Mouse (Mus musculus) left cerebral cortex, adult 8-10 months (tissue): ENCODE results near the gene Ssu72. TPM values are rescaled to one million over a fixed set of nuclear protein-coding genes. Genes with fewer than 3 reads are reported as not detected.

Source experiments
- DNase-seq, 2 experiments: peaks; one replicate each; pipeline ENCODE4 v3.0.0; 2022; ENCODE audit warnings: low spot score in 2 of 2
- total RNA-seq, 4 experiments: library from RNA; stranded (reverse); gene quantifications; 2 replicates each; pipeline ENCODE4 v1.2.4; 2022

Ssu72 gene
- total RNA-seq, 4 experiments from 2014 or later = 91.0 to 111 (median 98.8) TPM

DNA sequence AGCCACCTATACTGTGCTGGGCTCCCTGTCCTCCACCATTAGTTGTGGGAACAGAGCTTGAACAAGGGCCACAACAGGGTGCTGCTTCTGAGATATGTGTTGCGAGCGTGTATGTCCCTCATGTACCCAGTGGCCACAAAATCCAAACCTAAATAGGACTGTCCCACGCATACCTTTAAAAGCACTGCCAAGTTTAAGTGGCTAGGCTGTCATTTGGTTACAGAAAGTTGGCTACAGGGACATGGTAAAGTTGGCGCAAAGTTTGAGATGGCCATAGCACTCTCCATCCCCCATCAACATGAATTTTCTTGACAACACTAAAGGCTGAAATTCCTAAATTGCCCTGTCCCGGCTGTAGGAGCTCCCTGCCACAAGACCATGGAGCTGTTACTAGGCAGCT, 40.5 kb downstream of the Ssu72 start:
- no peak for DNase-seq

DNA sequence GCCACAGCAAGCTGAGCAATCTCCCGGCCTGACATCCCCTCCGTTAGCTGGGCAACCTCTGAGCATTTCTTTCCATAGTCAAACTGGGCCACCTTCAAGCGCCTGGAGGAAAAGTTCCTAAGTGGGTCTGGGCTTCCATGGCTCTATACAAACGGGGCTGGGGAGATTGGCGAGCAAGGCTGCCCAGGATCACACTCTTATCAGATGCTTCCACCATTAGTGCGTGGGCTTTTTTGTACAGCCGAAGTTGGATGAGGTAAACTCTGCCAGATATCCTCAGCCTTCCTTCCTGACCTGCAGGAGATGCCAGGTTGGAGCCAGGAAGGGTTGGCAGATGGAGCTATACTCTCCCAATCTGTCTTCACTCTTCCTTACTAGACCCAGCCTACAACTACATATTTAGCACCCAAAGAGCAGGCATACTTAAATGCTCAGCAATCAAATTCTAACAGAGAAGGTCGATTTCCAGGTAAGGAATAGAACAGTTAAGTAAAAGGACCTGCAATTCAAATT, 41.5 kb downstream of the Ssu72 start:
- no peak for DNase-seq

DNA sequence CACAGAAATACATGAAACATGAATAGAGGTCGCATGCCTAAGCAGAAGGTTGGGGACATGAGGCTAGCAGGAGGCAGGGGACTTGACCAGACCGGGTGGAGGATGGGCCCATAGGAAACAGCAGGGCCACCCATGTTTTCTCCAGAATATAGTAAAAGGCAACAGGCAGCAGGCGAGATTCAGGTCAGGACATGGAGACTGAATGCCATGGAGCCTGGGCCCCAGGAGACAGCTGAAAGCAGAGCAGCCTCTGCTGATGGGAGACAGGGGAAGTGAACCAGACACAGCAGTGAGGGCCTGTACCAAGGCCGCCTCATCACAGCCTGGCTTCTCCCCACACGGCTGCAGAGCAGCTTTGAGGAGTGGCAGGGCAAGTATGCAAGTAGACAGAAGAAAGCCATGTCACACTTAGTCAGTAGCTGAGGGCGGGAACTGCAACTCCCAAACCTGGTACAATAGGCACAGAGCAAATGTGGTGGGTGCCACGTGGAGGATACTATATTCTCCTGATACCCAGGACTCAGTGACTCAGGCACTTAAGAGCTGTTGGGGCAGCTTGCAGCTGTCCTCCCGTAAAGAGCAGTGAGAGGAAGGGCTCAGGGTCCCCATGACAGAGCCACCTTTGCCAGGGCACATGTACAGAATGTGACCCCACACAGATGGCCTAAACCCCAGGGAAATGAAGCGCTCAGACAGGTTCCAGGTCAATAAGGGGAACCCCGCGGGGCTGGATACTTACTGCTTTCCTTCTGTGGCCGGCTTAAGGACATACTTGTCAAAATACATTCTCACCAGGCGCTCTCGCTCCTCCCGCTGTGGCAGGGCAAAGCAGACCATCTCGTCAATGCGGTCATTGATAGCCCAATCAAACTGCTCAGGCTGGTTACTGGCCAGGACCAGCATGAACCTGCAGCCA, 42.2 kb downstream of the Ssu72 start:
- DNase-seq = no peak

DNA sequence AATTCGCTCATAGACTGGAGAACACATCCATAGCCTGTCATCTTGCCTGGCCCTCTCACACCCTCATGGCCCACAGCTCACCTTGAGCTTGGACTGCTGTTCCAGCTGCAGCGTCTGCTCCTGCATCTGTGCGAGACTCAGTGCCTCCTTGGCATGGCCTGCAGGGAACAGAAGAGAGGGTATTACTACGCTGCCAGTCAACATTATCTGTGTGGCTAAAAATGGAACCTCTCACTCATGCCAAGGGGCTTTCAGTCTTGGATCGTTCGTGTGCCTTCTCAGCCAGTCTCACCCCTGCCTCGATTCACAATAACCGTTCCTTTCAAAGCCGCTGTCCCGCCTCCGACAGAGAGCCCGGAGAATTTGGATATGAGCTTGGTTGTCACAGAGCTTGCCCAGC, 52.4 kb downstream of the Ssu72 start:
- no peak for DNase-seq

DNA sequence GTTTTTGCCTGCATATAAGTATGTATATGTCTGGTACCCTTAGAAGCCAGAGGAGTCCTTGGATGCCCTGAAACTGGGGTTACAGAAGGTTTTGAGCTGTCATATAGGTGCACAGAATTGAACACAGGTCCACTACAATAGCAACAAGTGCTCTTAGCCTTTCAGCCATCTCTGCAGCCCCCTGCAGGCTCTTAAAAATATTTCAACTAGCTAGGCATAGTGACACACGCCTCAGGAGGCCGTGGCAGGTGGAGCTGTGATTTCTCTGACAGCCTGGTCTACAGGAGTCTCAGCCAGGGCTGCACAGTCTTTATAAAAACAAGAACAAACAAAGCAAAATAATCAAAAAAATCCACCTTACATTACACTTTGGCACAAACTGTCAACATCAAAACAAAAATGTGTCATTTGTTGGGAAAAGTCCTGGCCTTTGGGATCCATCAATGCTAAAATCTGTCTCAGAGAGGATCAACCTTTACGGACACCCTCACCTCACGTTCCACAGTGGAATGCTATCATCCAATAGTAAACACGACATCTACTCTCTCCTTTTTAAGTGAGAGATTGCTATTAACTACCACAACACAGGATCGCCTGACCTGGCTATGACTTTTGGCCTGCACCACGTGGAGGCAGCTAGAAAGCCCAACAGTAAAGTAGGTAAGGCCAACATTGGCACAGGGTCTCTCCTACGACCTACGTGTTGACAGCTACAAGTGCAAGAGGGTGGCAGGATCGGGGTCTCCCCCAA, 55.4 kb downstream of the Ssu72 start:
- DNase-seq = no peak

DNA sequence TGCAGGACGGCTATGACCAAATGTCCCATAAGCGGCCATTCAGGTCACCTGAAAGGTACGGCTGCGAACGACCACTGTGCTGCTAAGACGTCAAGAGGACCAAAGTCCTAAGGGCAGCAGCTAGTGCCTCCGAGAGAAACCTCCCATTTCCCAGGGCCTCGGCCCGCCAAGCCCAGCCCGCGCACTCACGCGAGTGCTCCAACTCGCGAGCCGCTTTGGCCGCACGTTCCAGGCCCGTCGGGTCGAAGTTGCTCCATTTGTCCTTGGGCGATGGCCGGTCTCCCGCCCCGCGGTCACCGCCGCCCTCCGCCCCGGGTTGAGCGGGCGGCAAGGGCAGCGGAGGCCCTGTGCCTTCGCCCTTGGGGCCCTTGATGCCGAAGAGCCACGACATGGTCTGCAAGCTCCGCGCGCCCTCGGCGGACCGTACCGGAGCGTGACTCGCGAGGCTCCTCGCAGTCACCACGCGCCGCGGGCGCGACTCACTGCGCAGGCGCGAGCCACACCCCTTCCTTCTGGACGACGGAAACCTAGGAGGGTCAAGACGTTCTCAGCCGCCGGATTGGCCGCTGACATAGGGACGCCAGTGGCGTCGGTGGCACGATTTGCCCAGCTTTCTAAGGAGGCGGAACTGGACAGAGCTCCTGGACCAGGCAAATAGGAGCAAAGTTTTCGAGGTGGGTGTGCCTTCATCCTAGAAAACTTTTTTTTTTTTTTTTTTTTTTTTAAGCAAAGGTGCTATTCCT, 56.2 kb downstream of the Ssu72 start, which contains the start of gene Atad3a:
Gene Atad3a, minus strand, starts transcription at position 481 of the 743 bp plus-strand sequence.
- peak; percentile 95 to 97 for DNase-seq

DNA sequence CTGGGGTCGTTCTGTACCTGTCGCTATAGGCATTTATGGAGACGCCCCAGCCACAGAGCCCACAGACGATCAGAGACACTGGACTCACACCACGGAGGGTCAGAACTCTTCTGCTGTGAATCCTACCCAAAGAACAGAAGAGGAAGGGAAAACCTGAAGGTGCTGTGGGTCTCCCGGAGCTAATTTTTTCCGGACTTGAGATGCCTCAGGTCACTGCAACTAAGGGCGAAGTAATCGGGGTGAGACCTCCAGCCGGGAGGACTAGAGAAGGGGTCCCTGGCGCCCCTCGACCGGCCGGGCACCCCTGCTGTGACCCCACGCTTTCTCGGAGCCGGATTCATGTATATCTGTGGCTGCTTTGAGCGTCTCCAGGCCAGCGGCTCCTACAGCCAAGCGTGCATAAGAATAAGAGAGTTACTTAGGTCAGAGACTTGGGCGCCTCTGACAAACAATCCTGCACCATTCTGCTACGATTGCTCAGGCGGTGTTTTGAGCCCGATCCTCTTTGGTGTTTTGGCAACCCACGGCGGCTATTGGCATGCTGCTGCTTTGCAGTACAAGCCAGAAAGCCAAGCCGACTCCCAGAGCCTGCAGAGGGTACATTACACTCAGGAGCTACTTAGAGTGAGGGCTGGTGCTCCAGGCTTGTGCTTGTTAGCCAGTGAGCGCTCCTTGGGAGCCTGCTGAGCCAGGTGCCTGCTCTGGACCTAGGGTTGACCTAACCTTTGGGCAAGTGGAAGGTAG, 56.9 kb downstream of the Ssu72 start:
- no peak for DNase-seq

DNA sequence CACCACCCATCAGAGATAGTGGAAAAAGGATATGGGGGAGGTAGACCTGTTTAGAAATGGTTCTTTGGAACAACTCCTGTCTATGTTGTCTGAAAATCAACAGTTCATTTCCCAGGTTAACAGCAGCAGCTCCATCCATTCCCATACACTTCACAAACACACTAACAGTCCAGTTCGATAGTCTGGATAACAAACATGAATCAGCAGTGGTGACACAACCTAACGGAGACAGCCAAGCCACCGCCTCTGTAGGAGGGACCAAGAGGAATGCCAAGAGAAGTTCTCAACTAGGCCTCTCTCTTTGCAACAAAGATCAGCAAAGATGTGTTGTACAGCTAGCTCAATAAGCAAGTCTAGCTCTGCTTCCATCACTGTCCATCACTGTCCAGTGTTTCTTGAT, 57.8 kb downstream of the Ssu72 start:
- DNase-seq = no peak

DNA sequence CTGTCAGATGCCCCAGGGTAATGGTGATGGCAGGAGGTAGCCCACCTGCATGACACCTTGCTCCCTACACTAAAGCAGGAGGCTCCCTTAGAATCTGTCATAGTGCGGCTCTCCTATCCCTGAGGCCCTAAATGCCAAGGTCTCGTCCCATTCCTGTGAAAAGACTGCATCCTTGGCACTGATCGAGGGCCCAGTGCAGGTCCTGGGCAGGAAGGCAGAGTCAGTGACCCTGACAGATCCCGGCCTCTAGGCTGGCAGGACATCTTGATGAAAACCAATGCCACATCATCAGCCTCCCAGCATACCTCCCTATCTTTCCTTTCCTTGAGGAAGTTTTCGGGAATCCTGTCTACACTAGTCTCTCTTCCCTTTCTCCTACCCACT, 64.9 kb downstream of the Ssu72 start:
- DNase-seq = no peak

DNA sequence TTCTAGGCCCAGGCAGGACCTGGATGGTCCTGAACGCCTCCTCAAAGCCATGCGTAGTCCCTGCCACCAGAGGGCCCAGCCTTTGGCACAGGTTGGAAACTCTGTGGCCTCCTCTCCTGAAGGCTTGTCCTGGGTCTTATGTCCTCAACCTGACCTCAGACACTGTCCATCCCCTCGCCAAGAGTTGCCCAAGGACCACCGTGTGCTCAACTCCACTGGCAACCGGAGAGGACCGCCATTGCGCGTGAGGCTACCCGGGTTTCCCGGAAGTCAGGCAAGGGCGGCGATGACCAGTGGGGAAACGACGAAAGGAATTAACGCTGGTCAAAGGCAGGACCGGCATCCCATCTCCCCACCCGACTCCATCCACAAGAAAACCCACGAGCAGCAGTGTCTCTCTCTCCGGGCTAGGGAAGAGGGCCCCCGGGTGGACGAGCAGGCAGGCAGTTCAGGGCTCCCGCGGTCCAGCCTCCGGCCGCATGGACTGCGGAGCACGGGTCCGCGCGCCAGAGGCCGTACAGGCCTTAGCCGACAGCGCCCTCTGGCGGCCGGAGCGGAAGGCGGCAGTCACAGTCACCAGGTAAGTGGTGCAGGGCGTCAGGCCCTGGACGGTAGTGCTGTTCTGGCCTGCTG, 65.4 kb downstream of the Ssu72 start:
- DNase-seq = peak; percentile 76 to 85

DNA sequence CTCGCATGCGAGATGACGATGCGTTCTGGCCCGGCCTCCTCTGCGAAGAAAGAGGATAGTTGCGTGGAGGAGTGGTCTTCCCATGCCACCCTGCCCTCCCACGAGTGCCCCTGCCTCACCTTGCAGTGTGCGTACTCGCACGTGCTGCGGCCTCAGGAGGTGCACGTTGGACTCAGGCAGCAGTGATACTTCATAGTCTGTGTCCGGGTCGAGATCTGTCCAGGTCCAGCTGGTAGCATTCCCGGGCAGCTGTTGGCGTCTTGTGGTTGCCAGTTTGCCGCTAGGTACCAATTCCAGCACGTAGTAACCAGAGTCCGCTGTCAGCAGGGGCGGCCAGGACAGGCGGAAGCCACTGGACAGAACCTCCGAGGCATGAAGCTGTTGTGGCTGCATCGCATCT, 66.0 kb downstream of the Ssu72 start:
- no peak for DNase-seq

DNA sequence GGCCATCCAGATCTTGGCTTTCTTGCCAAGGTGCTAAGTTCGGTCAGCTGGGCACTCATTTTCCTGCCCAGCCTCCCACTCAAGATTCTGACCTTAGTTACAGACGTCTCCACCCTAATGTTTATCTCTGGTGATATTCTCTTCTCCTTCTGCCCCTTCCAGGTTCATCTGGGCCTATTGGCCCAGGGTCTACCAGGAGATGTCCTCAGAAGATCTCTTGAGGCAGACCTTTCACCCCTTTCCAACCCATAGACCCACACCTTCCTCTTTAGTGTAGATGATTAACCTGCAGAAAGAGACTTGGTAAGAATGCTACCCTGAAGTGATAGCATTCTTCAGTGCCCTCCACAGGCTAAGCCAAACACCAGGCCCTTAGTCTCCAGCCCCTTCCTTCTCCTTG, 67.1 kb downstream of the Ssu72 start:
- DNase-seq = no peak

DNA sequence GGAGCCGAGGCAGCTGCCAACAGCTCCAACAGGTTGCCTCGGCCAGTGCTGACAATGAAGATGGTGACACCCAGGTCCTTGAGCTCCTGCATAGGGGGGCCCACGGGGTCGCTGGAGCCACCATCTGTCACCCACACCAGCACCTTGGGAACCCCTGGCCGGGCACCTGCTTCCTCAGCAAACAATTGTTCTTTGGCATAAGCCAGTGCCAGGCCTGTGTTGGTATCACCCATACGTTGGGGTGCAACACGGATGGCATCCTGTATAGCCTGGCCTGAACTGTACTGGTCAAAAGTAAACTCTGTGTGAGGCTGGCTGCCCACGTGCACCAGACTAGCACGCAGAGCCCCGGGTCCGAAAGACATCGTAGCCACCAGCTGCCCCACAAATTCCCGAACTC, 68.2 kb downstream of the Ssu72 start:
- DNase-seq = no peak

DNA sequence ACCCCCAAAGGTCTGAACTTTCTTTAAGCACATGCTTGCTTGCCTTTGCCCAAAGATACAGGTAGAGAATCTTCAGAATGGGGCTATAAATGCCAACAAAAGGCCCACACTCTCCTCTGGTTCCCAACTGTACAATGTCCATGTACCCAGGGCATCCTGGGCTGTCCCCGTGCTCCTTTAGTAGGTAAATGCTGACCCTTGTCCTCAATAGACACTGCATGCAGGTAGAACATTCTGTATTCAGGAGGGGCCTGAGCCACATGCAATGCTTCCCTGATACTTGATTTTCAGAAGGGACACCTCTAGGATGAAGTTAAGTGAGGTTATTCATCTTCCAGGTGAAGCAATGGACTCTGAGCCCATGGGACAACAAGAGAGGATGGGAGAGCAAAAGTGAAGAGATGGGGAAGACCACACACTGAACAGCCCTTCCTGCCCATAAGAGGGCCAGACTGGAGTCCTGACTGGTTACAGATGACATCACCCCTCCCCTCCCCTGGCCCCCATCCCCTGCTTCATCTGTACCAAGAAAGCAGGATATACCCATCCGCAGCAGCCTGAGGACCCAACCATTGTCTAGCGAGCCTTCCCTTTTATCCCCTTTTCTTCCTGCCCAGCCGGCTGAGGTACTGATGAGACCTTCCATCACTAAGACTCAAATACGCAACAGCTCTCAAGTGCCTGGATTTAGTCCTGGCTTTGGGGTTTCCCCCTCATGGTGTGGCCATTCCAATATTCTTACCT, 68.9 kb downstream of the Ssu72 start:
- DNase-seq = no peak

DNA sequence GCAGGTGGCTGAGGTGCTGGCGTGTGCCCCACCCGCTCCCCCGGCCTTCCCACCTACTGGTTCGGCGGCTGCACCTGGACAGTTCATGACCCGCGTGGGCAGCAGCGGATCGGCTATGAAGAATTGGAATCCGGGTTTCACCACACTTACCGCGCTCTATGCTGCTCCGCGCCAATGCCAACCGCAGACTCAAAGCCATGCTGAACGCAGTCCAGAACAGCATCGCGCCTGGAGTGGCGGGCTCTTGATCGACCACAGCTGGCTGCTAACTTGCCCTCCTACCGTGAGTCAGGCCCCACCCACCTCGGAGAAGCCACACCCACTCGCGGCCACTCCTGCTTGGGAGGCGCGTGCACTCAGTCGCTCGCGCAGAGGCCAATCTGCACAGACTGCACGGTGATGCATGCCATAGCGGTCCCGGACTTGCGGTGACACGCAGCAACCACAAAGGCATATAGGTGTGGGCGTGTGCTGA, 69.7 kb downstream of the Ssu72 start, which contains the start of gene Vwa1:
Gene Vwa1, minus strand, starts transcription at position 419 of the 475 bp plus-strand sequence.
- peak; percentile 78 to 87 for DNase-seq

DNA sequence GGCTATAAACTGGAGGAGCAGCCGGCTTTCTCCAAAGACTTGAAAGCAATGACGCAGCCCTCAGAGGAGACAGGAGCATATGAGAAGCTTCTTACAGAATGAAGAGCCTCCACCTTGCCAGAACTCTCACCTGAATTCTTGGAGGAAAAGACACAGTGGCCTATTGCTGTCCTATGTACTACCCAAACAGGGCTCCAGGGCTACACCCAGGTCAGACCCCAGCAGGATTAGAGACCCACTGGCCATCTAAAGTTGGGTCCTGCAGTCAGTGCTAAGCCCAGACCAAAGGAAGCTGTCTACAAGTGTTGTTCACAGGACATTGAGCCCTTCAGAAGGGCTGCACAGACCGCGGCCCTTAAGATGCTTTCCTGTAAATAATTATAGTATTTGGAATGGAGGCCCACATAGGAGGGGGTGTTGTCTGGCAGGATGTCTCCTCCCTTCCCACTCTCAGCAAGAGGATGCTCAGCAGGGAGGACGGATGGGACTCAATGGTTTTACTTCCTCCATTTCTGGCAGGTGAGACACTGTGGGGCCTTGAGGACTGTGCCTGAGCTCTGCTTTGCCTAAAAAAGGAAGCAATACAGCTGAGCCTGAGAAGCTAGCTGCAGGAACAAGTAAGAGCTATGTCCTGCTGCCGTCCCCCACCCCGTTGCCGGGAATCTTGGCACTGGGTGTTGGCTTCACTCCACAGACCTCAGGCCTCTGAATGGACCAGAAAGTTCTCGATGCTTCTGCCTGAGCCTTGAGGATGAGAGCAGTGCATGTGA, 70.6 kb downstream of the Ssu72 start:
- peak in 1 of 2 experiments; percentile 61 for DNase-seq

DNA sequence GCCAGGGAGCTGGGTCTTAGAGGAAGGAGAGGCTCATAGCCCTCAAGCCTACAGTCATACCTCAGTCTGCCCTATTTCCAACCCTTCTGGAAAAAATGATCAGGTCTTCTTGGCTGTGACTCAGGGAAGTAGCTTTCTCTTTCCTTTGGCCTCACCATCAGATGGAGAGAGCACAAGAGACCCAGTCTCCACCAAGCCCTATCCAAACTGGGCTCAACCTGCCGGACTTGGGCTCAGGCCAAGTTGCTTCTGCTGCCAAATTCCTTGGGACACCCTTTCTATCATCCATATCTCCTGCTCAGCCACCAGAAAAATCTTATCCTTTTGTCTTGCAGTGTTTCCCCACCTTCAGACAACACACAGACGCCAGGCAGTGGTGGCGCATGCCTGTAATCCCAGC, 71.3 kb downstream of the Ssu72 start:
- DNase-seq = no peak

DNA sequence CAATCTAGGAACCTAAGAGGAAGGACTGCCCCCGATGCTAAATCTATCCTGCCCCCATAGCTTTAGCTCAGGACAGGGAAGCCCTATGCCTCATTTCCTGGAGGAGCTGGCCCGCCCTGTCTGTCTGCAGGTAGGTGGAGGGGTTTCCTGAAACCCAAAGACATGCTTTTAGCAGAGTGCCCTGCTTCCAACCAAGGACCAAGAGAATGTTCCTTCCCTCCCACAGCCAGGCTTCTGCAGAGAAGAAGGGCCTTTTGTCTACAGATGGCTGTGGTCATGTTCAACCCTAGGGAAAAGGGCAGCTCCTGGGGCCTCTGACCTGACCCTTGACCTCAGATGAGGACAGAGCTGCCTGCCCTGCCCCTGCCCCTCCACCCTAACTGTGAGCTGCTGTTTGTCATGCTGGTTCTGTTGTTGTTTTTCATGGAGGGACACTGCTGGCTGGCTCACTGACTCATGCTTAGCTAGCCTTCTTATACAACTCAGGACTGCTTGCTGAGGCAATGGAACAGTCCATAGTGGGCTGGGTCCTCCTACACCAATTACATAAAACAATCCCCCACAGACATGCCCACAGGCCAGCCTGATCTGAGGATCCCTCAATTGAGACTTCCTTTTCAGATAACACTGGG, 72.2 kb downstream of the Ssu72 start:
- peak in 1 of 2 experiments; percentile 67 for DNase-seq
